Mouse (Mus musculus) adrenal gland, postnatal 25 days (tissue): ENCODE data around the gene Gpkow. TPM values are rescaled to one million over a fixed set of nuclear protein-coding genes. Genes with fewer than 3 reads are reported as not detected.
"Not testable (repeated sequence)": the region's sequence is repeated elsewhere in the genome, so short reads cannot be mapped to it uniquely, and the experiment has no call there.

Experiments used
- DNase-seq: peaks from one replicate; pipeline ENCODE4 v3.0.0; 2021; ENCODE audit warnings: mixed read lengths
- total RNA-seq: library from RNA; stranded (reverse); gene quantifications from 2 replicates; pipeline ENCODE4 v1.2.3, GENCODE M21; 2021

Gene Gpkow
- total RNA-seq, 1 experiment from 2014 or later, result 50.4 TPM

DNA sequence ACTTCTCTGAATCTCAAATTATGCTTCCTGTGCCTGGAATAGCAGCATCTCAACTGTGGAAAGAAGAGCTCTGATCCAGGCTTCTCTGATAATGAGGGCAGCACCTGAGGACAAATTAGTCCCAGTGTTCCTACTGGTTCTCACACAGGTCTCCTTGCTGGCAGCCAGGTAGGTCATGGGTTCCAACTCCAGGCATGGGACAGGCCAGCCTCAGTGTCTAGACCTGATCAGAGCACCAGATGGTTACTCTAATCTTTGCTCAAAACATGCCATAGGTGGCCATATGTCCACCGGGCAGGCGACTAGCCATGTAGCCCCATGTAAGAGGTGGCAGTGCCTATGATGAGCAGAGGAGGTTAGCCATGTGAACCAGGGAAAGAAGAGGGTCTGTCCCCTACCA lies 8.6 kb upstream of the Gpkow start:
- no peak for DNase-seq

DNA sequence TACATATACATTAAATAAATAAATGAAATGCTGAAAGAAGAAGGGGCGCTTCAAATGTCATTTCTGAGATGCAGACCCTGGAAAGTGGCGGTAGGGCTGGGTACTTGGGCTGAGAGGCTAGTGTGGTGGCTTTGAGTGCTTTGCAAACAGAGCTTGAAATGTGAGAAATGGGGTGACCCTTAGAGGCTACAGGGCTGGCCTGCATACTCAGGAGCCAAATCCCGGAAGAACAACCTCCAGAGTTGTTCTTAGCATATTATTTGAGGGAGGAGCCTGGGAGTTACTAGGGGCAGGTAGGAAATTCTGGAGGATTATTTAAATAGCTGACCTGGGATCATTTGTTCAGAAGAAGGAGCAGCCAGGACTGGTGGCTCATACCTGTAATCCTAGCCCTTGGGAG lies 6.4 kb upstream of the Gpkow start:
- no peak for DNase-seq

DNA sequence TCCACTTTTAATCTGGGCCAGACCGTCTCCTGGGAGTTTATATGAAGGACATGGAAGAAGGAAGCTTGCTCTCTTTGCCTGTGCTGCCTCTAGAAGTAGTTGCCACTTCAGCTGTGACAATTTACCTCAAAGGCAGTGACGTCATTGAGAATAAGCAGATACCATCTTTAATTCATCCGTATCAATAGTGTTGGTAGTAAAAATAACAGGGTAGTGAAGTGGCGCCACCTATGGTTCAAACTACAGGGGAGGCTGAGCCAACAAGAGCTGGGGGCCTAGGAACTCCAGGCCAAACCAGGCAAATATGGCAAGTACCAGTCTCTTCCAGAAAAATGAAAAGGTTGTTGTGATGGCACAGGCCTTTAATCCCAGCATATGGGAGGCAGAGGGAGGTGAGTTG lies 4.1 kb upstream of the Gpkow start:
- DNase-seq, result peak; percentile 9

DNA sequence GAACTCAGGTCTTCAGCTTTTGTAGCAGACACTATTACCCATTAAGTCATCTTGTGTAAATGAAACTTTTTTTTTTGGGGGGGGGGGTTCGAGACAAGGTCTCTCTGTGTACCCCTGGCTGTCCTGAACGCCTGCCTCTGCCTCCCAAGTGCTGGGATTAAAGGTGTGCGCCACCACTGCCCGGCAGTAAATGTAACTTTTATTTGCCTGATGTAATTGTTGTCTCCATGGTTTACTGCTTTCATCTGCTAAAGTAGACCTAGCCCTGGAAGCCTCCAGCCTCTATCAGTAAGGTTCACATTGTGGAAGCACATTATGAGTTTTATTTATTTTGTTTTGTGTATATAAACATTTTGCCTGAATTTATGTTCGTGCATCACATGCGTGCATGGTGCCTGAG lies 411 bp upstream of the Gpkow start:
- DNase-seq, result no peak

DNA sequence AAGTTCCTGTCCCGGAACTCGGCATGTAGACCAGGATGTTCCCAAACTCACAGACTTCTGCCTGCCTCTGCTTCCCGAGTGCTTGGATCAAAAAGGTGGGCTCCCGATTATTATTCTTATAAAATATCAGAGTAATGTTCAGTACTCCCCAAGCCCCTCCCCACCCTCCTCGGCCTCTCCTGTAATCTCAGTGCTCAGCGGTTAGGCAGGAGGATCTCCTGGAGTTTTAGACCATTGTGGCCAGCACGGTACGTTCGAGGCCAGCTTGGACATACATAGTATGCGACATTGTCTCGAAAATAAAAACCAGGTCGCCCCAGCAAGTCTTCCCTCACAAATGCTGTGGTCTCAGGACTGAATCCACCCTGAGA lies 16.8 kb downstream of the Gpkow start:
- not testable (repeated sequence) for DNase-seq

DNA sequence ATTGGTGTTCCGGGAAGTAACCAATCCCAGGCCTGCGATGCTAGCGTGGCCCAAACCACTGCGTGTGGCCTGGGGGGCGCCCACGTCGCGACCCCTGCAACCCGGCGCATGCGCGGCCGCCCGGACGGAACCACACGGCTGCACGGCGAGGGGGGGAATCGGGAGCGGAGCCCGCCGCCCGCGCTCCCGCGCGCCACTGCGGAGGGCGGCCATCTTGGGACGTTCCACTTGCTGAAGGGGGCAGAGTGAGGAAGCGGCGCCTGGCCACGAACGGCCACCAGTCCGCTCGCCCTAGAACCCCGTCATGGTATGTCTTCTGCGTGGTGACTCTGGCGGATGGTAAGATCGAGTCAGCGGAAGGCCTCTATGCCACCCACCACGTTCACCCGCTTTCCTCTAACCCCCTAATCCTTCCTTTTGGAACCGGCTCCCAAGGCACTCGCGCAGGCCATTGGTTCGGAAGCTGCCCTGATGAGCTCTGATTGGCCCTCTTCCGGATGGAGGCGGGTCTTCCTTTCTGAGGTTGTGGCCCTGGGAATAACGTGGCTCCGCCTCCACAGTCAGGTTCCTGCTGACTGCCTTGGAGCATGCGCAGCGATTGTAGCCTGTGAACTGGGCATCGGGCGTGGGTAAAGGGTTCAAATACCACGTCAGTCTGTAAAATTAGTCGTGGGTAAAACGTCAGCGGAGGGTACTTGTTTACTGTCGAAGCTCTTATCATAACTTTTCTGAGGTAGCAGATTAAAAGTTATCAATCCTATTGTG lies 17.4 kb downstream of the Gpkow start, which contains the start of gene Wdr45:
Gene Wdr45 (plus strand): TSS at position 199 of the 765 bp plus-strand sequence.
- peak; percentile 83 for DNase-seq

DNA sequence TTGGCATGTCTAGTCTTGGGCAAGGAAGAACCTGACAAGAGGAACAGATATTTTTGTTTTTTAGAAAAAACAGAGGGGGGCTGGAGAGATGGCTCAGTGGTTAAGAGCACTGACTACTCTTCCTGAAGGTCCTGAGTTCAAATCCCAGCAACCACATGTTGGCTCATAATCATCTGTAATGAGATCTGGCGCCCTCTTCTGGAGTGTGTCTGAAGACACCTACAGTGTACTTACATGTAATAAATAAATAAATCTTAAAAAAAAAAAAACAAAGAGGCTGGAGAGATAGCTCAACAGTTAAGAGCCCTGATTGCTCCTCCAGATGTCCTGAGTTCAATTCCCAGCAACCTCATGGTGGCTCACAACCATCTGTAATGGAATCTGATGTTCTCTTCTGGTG lies 19.1 kb downstream of the Gpkow start:
- DNase-seq, result not testable (repeated sequence)

DNA sequence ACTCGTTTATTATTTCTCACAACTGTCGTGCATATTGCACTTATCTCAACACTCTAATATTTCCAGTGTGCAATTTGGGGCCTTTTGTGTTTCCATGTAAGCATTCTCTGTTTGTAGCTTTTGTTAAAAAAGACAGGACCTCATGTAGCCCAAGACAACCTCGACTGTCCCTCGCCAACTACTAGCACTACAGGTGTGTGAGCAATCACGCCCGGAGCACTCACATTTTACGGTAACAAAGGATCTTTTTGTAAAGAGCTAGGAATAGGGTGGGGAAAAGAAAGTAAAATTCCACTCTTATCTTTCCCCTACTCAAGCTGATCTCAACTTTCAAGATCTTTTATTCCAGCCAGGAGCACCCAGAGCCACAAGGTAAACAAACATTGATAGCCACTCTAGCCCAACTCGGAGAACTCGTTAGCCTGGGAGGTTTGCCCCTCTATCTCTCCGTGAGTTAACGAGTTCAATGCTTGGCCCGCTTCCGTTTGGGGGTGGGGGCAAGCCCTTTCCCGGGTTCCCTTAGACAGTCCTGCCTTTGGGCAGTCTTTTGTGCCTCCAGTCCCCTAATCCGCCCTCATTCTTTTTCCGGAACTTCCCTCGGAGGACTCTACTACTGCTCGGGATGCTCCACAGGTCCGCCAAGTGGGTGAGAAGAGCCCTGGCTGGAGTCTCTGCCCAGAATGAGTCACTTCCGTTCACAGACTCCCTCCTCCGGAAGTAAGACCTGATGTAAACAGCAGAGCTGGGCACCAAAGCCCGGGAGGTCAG lies 24.8 kb downstream of the Gpkow start, which contains the start of gene Gm45208:
Gene Gm45208 (plus strand): TSS at position 732 of the 768 bp plus-strand sequence.
- peak; percentile 51 for DNase-seq

DNA sequence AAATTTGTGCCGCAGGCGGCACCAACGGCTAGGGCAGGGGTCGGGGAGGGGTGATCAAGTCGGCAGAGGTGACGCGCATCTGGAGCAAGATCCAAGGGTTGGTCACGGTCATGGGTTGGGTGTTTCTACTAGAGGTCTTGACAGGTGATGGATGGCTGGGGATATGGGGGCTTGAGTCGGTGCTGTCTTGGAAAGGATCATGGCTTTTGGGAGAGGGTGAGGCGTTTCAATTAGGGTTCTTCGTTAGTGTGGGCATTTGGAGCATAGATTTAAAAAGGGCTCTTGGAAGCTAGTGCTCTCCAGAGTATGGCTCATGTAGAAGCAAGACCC lies 25.3 kb downstream of the Gpkow start:
- DNase-seq, result no peak

DNA sequence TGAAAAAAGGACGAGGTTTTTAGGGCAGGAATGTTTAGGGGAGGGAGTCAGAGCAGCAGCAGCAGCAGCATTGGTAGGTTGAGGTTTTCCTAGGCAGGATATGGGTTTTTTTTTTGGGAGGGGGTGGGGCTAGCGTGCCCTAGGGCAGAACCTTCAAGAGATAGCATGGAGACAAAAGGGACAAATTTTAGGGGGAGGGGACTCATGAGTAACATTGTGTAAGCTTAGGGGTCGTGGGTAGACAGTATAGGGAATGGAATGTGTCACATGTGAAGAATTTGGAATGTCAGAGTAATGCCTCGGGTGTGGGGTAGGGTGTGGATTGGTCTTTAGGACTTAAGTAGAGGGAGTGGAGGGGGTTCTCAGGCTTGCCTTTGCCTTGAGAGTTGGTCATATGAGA lies 25.8 kb downstream of the Gpkow start:
- no peak for DNase-seq

DNA sequence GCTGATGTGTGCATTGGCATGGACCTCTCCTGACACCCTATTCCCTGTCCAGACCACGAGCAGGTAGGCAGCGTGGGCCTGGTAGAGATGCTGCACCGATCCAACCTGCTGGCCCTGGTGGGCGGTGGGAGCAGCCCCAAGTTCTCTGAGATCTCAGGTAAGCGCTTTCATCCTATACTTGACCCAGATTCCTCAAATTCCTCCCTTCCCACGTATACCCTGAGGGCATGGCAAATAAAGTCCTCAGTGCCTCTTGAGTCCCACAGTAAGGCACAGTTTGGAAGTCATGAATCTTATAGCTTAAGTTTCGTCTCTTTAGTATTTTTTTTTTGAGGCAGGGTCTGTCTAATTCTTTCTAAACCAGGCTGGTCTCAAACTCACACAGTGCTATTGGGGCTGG lies 27.2 kb downstream of the Gpkow start:
- DNase-seq, result no peak

DNA sequence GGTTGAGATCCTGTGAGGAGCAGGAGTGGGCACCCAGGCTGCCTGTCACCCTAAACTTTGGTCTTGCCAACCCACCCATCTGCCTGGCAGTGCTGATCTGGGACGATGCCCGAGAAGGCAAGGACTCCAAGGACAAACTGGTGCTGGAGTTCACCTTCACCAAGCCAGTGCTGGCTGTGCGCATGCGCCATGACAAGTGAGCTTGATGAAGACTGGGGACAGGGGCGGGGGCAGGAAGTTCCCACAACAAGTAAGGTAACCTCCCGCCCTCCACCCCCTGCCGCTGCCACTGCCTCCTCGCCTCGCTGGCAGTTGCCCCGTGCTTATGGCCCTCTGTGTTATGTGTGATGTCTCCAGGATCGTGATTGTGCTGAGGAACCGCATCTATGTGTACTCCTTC lies 28.9 kb downstream of the Gpkow start:
- no peak for DNase-seq

DNA sequence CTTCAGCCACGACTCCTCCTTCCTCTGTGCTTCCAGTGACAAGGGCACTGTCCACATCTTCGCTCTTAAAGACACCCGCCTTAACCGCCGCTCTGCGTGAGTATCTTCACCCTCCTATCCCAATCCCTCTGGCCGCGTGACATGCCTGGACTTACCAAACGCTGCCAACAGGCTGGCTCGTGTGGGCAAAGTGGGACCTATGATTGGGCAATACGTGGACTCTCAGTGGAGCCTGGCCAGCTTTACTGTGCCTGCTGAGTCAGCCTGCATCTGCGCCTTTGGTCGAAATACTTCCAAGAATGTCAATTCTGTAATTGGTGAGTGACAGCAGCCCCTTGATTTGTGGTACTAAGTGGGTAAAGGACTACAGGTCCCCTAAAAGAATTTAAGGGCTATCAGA lies 30.2 kb downstream of the Gpkow start:
- DNase-seq, result peak; percentile 24

DNA sequence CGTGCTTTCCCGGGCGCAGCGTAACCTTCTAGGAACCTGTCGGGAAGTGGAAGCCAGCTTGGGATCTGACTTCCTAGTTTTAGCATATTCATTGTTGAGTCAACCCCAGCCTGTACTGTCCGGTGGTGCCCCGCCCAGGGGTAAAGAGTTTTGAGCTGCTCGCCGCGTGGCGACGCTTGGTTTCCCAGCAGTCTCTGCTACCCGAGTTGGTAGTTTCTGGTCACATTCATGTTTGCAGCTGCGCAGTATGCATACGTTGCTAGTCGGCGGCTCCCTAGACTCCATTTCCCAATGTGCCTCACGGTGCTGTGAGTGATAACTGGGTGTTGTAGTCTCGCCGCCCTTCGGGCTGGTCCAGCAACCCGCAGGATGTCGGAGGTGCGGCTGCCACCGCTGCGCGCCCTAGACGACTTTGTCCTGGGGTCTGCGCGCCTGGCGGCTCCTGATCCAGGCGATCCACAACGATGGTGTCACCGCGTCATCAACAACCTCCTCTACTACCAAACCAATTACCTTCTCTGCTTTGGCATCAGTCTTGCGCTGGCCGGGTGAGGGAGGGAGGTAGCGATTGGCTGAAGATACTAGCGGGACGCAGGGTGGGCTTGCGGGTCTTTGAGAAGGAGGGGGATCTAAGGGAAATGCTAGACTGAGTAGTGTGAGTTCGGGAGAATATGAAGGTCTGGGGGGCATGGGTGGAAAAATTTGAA lies 31.4 kb downstream of the Gpkow start, which contains the start of gene Praf2:
Gene Praf2 (plus strand): TSS at position 225 of the 707 bp plus-strand sequence.
- peak; percentile 71 for DNase-seq

DNA sequence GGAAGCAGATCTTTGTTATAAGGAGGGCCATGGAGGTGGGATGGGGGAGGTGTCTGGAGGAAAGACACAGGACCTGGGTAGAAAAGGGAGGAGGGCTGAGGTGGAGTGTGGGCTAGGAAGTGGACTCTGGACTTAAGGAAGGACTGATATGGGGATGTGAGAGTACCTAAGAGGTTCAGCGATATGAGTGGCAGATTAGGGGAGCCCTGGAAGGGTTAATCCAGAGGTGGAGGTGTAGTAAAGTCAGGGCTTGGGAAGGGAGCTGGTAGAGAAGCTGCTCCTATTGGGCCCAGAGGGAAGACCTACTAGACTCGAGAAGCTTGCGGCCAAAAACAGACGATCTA lies 32.0 kb downstream of the Gpkow start:
- DNase-seq, result no peak

DNA sequence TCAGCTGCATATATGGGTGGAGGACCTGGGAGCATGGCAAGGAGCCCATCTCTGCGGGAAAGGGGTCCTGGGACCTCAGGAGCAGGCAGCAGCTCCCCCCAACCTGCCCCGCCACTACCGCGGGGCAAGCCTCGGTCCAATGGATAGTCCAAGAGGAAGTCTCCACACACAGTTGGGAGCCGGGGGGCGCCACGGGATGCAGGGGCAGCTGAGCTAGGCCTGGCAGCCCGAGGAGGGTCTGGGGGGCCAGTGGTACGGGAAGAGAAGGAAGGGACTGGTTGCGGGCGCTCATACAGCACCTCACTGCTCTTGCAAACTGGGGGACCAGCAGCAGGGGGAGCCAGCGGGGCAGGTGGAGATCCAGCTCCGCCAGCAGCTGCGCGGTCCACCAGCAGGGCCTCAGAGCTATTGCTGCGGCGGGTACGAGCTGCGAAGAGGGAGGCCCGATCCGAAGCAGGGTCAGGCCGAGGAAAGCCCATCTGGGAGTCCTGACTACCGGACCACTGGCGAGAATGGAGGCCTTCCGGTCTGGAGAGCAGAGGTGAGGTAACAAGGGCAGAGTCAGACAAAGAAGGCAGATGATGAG lies 36.7 kb downstream of the Gpkow start:
- peak; percentile 71 for DNase-seq

DNA sequence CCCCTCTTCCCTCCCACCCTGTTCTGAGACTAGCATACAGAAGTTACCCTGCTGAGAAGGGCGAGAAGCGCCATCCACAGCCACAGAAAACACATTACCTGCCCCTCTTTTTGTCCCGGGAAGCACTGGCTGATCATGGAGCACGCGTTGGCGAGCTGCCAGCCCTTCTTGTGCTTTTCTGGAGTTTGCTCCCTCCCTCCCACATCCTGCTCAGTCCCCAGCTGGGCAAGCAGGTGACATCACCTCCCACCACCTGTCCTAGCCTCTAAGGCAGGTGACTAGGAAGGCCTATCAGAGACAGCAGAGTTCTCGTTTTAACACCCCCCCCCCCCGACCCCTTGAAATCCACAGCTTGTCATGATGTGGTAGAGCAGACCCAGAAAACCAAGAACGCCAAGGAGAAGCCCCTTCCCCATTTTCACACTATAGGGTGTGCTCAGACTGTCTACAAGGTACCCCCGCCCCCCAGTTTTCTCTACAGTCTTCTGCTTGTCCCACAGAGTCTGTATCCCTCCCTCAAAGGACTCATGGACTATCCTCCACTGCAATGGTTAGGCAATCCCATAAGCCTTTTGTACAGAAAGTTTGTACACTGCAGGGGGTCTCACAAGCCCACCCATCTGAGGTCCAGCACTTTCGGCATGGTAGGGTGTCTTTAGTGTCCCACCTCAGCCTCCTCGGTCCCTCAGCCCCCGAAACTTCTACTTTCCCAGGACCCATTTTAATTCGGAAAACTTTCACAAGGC lies 42.6 kb downstream of the Gpkow start:
- DNase-seq, result no peak

DNA sequence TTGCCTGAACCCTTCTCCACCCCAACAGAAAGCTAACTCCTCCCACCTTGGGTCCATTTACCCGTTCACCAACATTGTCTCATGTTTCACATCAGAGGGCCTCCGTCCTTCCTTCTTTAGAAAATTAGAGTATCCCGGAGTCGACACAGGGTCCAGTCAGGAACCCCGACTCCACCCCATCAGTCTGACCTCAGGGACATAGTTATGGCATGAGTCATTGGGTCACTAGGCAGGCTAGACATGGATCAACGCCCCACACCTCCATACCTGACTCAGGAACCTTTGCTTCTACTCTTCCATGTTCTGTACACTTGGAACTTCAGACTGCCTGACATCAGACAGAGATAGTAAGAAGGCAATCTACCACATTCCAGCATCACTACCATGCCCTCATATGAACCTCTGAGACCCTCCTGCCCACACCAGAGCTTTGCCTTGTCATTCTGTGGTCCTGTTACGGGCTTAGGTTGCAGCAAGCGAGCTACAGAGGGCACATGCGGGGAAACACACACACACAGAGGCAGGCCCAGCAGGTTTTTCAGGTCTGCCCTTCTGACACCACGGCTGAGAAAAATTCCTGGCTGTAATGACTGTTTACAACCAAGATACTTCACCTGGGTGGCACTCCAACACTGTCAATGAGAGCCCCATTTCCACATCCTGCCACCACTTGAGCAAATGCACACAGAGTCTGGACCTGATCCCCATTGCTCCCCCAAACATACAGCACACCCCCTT lies 43.3 kb downstream of the Gpkow start:
- DNase-seq, result no peak

DNA sequence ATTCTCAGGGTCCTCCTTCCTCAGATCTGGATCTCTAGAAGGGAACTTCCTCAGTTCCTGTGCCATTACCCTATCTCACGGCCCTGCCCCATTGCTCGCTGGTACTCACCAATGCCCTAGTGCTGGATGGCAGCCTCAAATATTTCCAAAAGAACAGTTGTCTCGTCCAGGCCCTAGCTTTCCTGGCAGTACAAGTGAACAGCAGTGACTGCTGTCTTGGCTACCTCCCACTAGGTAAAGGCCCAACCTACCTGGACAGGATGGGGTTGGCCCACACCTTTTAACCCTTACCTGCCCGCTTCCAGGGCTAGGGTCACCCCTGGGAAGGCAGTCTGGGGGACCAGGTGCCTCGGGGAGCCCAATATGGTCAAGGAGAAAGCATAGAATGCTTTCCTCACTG lies 44.2 kb downstream of the Gpkow start:
- no peak for DNase-seq

DNA sequence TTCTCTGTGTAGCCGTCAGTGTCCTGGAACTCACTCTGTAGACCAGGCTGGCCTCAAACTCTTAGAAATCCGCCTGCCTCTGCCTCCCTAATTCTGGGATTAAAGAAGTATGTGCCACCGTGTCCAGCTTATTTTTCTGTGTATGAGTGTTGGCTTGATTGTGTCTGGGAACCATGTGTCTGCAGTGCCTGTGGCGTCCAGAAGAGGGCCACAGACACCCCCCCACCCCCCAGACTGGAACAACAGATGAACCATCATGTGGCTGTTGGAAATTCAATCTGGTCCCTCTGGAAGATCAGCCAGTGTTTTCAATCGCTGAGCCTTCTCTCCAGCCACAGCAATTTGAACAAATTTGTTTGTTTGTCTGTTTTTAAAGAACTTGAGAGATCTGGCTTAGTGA lies 46.5 kb downstream of the Gpkow start:
- no peak for DNase-seq

DNA sequence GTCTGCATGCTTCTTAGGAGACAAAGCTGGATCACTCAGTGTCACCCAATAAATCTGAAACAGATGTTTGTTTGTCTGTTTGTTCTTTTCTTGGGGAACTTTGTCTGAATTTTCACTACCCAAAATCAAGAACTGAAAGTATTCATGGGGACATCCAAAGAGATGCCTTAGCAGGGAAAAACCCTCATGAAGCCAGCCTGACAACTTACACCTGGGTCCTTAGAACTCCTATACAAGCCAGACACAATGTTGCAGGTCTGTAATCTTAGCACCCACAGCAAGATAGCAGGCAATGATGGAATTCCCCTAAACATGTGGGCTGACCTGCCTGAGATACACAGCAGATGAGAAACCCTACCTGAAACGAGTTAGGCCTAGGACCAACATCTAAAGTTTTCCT lies 48.0 kb downstream of the Gpkow start:
- DNase-seq, result no peak
